Mouse (Mus musculus) embryonic fibroblast, embryonic 13.5 days (primary cell): ENCODE data around the gene Clcn2.

ENCODE experiments used
- CTCF ChIP-seq: IDR thresholded peaks from 2 replicates; pipeline ENCODE4 v1.5.1; 2011; ENCODE audit warnings: mild to moderate bottlenecking, control low read depth, low read length, moderate library complexity, borderline replicate concordance; ENCODE audit not compliant: insufficient read depth
- POLR2A ChIP-seq: IDR thresholded peaks from 2 replicates; pipeline ENCODE4 v1.6.1; 2011; ENCODE audit warnings: low read depth, mild to moderate bottlenecking, control low read depth, low read length, moderate library complexity

DNA sequence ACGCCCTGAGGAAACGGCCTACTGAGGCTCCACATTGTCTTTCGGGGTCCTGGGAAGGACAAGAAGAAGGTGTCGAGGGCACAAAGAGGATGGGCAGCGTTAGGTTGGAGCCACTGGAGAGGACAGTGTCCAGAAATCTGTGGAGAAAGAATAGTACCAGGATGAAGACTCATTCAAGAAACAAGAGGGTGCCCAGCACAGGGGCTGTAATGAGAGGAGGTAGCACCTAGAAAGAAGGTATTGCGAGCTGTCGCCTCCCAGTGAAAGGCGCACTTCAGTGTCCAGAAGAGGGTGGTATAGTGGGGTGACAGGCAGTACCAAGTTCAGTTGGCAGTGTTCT is 735 bp downstream of the Clcn2 start:
- TF ChIP-seq CTCF (no peak), POLR2A (peak; percentile 60)
